Mouse (Mus musculus) lung, postnatal 0 days (tissue): ENCODE measurements around the gene Lhfpl5. TPM values are rescaled to one million over a fixed set of nuclear protein-coding genes. Genes with fewer than 3 reads are reported as not detected.

Experiments
- ATAC-seq: fragments of 200-750 bp; cut with Nextera tagmentation; 2 replicates; pipeline ENCODE4 v1.8.0; 2017; ENCODE audit warnings: moderate library complexity
- DNase-seq: peaks from one replicate; pipeline ENCODE4 v3.0.0-alpha.2; 2016; ENCODE audit warnings: low spot score
- H3K27ac ChIP-seq: fragments of 300-500 bp; sonication (generic); 2 replicates; pipeline ENCODE4 v1.5.1; 2014; ENCODE audit warnings: antibody characterized with exemption, mild to moderate bottlenecking, low read length, mixed read lengths
- H3K27me3 ChIP-seq: fragments of 300-500 bp; sonication (generic); replicated peaks from 2 replicates; pipeline ENCODE4 v1.6.1; 2014; ENCODE audit warnings: low read length, mixed read lengths; ENCODE audit not compliant: insufficient read depth
- H3K36me3 ChIP-seq: fragments of 300-500 bp; sonication (generic); 2 replicates; pipeline ENCODE4 v1.6.1; 2014; ENCODE audit warnings: low read length, mixed read lengths; ENCODE audit not compliant: insufficient read depth
- H3K4me1 ChIP-seq: fragments of 300-500 bp; sonication (generic); 2 replicates; pipeline ENCODE4 v1.6.1; 2014; ENCODE audit warnings: antibody characterized with exemption, low read depth, low read length, mixed read lengths; ENCODE audit not compliant: insufficient read depth
- H3K4me2 ChIP-seq: fragments of 300-500 bp; sonication (generic); replicated peaks from 2 replicates; pipeline ENCODE4 v1.6.1; 2014; ENCODE audit warnings: low read depth, mild to moderate bottlenecking, low read length, moderate library complexity, mixed read lengths
- H3K4me3 ChIP-seq: fragments of 300-500 bp; sonication (generic); 2 replicates; pipeline ENCODE4 v1.5.1; 2014; ENCODE audit warnings: low read depth, low read length
- H3K9ac ChIP-seq: fragments of 300-500 bp; sonication (generic); replicated peaks from 2 replicates; pipeline ENCODE4 v1.6.1; 2014; ENCODE audit warnings: low read depth, mild to moderate bottlenecking
- H3K9me3 ChIP-seq: fragments of 300-500 bp; sonication (generic); 2 replicates; pipeline ENCODE4 v1.6.1; 2016; ENCODE audit warnings: low read length, mixed read lengths
- CTCF ChIP-seq: IDR thresholded peaks from 2 replicates; pipeline ENCODE4 v1.5.1; 2016; ENCODE audit warnings: antibody characterized with exemption, mild to moderate bottlenecking
- EP300 ChIP-seq: IDR thresholded peaks from 2 replicates; pipeline ENCODE4 v1.6.1; 2016; ENCODE audit warnings: antibody characterized with exemption, mild to moderate bottlenecking, control low read depth
- WGBS: fragments of 180-500 bp; shearing (Covaris S2); extraction: QIAGEN DNeasy Blood & Tissue Kit; methylation state at CpG from one replicate; pipeline ENCODE4 v1.1.7; 2014; 5-methylcytosine and 5-hydroxymethylcytosine counted together
- polyA plus RNA-seq: library from polyadenylated mRNA; unstranded; fragments of >200 nt; fragmentation: Nextera tagmentation; extraction: Ambion mirVana; gene quantifications from 2 replicates; pipeline ENCODE4 v1.2.1, GENCODE M21; 2015

Gene Lhfpl5
- polyA plus RNA-seq, 1 experiment from 2014 or later: 0.07 TPM

- H3K27ac ChIP-seq: no peak overlapping the region
- ATAC-seq (no peak), DNase-seq (peak; percentile 48)
- H3K36me3 ChIP-seq: no peaks in the 10 kb centered on the region
- no peak overlapping the region for H3K9ac ChIP-seq
- no peaks in the 10 kb centered on the region for H3K4me1 ChIP-seq
- no peak overlapping the region for H3K4me2 ChIP-seq
- no peaks in the 10 kb centered on the region for H3K27me3 ChIP-seq
- H3K4me3 ChIP-seq: no peak overlapping the region
- no peaks in the 10 kb centered on the region for H3K9me3 ChIP-seq
- TF ChIP-seq CTCF: no peak
- TF ChIP-seq EP300: no peak
Observed at GRCm38 (mm10) chr17:28565181-28565580, 10.3 kb upstream of the Lhfpl5 start.

- no peaks in the 10 kb centered on the region for H3K4me1 ChIP-seq
- ATAC-seq: no peak
- no peaks in the 10 kb centered on the region for H3K27me3 ChIP-seq
- no peaks in the 10 kb centered on the region for H3K36me3 ChIP-seq
- no peak for DNase-seq
- no peak overlapping the region for H3K9ac ChIP-seq
- WGBS: 29% methylated on average over 3 of the region's 3 CpGs
- TF ChIP-seq CTCF: no peak
- TF ChIP-seq EP300: no peak
- no peaks in the 10 kb centered on the region for H3K9me3 ChIP-seq
- no peak overlapping the region for H3K4me3 ChIP-seq
- no peak overlapping the region for H3K4me2 ChIP-seq
- no peak overlapping the region for H3K27ac ChIP-seq
Observed at GRCm38 (mm10) chr17:28567541-28567940, 7.9 kb upstream of the Lhfpl5 start.

GRCm38 (mm10) chr17:28571868-28572267 lies 3.6 kb upstream of the Lhfpl5 start:
- no peak overlapping the region for H3K27ac ChIP-seq
- no peaks in the 10 kb centered on the region for H3K36me3 ChIP-seq
- no peaks in the 10 kb centered on the region for H3K9me3 ChIP-seq
- DNase-seq (no peak), ATAC-seq (no peak)
- no peak overlapping the region for H3K9ac ChIP-seq
- H3K4me3 ChIP-seq: no peak overlapping the region
- WGBS: 67% methylated on average over 3 of the region's 3 CpGs
- no peak overlapping the region for H3K4me2 ChIP-seq
- no peaks in the 10 kb centered on the region for H3K4me1 ChIP-seq
- H3K27me3 ChIP-seq: no peaks in the 10 kb centered on the region
- TF ChIP-seq CTCF (no peak), EP300 (no peak)

- DNase-seq (no peak), ATAC-seq (no peak)
- H3K9ac ChIP-seq: no peak overlapping the region
- no peaks in the 10 kb centered on the region for H3K27me3 ChIP-seq
- H3K4me2 ChIP-seq: no peak overlapping the region
- H3K36me3 ChIP-seq: no peaks in the 10 kb centered on the region
- H3K27ac ChIP-seq: no peak overlapping the region
- no peaks in the 10 kb centered on the region for H3K9me3 ChIP-seq
- TF ChIP-seq EP300 (no peak), CTCF (no peak)
- WGBS: 77% methylated on average over 7 of the region's 7 CpGs
- no peak overlapping the region for H3K4me3 ChIP-seq
- H3K4me1 ChIP-seq: no peaks in the 10 kb centered on the region
Observed at GRCm38 (mm10) chr17:28572521-28572920, 2.9 kb upstream of the Lhfpl5 start.

- H3K9ac ChIP-seq: no peak overlapping the region
Observed at GRCm38 (mm10) chr17:28572941-28573340, 2.5 kb upstream of the Lhfpl5 start.

GRCm38 (mm10) chr17:28580396-28580795 lies 5.0 kb downstream of the Lhfpl5 start:
- Histone ChIP-seq H3K27ac (no peak overlapping the region), H3K27me3 (no peaks in the 10 kb centered on the region), H3K9me3 (no peaks in the 10 kb centered on the region), H3K4me2 (no peak overlapping the region), H3K36me3 (no peaks in the 10 kb centered on the region), H3K4me1 (no peaks in the 10 kb centered on the region), H3K4me3 (no peak overlapping the region), H3K9ac (no peak overlapping the region)
- TF ChIP-seq CTCF: no peak
- no peak for TF ChIP-seq EP300
- ATAC-seq (peak; percentile 80), DNase-seq (peak; percentile 88)
- WGBS: 4% methylated on average over 9 of the region's 9 CpGs

More at GRCm38 (mm10) chr17:28572941-28573340, 2.5 kb upstream of the Lhfpl5 start:
- Histone ChIP-seq H3K27ac (no peak overlapping the region), H3K27me3 (no peaks in the 10 kb centered on the region), H3K4me2 (no peak overlapping the region), H3K4me3 (no peak overlapping the region), H3K36me3 (no peaks in the 10 kb centered on the region), H3K9me3 (no peaks in the 10 kb centered on the region), H3K4me1 (no peaks in the 10 kb centered on the region)
- ATAC-seq: no peak
- TF ChIP-seq CTCF (no peak), EP300 (no peak)
- 73% methylated on average over 6 of the region's 6 CpGs for WGBS
- DNase-seq: no peak

GRCm38 (mm10) chr17:28581056-28581455 lies 5.6 kb downstream of the Lhfpl5 start:
- Histone ChIP-seq H3K27ac (no peak overlapping the region), H3K9me3 (no peaks in the 10 kb centered on the region), H3K4me3 (no peak overlapping the region), H3K27me3 (no peaks in the 10 kb centered on the region), H3K4me1 (no peaks in the 10 kb centered on the region), H3K9ac (no peak overlapping the region), H3K36me3 (no peaks in the 10 kb centered on the region), H3K4me2 (no peak overlapping the region)
- ATAC-seq (no peak), DNase-seq (no peak)
- TF ChIP-seq EP300: no peak
- no peak; the same call in 1 of the 2 replicates for TF ChIP-seq CTCF
- 51% methylated on average over 2 of the region's 2 CpGs for WGBS
